Mouse (Mus musculus) right cerebral cortex, adult 2 months (tissue): ENCODE measurements around the gene Moxd1.
"Not testable (repeated sequence)": the region's sequence is repeated elsewhere in the genome, so short reads cannot be mapped to it uniquely, and the experiment has no call there.

Experiments used
- DNase-seq, 2 experiments: peaks; one replicate each; pipeline ENCODE4 v3.0.0; 2021 to 2022; ENCODE audit warnings: low spot score in 2 of 2

The Moxd1 gene

DNA sequence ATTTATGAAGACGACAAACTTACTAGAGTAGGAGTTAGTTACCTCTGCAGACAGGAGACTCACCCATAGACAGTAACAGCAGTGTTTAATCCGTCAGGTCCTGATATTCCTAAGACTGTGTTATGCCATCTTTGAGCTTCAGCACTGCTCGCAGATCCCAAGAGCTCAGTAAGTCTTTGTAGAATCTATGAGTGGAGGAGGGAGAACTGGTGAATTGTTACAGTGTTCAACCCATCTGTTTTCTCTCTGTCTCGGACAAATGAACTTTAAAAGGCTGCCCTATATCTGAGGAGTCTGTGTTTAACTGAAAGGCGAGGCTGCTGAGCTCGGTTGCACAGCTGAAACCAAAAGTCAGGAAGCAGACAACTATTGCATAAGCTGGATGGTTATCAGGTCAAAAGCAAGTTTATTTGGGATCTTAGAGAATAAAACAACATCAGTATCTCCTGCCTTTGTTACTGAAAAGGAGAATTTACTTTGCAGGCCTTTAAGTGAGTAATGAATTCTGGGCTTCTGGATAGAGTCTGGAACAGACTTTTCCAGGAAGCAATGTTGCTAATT is 47.8 kb downstream of the Moxd1 start:
- DNase-seq, result no peak

DNA sequence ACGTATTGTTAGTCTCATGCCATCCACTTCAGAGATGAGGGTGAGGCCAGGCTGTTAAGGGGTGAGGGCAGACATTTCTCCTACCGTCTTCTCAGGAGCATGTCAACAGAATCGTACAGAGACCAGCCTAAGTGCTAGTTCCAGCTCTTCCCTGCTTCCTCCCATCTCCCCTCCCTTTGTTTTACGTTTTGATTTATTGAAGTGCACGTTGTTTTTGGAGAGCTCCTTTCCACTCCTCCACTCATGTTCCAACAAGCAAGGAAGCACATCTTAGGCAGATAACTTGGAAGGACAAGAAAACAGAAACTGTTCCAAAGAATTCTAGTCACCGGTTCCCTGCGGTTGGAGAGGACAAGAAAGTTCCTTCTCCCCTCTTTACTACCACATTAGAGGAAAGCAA is 52.9 kb downstream of the Moxd1 start:
- no peak for DNase-seq

DNA sequence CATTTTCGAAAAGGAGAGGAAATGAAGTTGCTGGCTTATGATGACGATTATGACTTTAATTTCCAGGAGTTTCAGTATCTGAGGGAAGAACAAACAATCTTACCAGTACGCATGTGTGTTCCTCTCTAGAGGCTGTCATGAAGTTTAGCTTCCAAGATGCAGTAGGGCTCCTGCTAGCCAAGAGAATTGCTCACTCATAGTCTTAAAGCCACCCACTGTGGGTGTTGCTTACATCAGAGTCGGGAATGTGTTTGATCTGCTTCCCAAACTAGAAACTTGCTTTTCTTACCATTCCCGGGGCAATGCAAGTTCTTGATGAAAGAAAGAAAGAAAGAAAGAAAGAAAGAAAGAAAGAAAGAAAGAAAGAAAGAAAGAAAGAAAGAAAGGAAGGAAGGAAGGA is 59.3 kb downstream of the Moxd1 start:
- no peak for DNase-seq

DNA sequence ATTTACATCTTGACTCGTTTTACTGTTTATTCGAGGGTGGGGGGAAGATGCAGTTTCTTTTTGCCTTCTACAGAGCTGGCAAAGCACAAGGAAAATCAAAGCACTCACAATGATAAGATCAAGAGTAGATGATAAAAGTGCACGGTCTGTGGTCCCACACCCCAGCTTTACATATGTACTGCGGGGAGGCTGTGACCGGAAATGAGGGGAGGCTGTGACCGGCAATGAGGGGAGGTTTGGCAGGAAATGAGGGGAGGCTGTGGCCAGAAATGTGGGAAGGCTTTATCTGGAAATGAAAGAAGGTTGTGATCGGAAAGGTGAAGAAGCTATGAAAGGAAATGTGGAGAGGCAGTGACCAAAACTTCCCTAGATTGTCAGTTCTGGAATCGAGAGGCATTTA is 68.3 kb downstream of the Moxd1 start:
- no peak for DNase-seq

DNA sequence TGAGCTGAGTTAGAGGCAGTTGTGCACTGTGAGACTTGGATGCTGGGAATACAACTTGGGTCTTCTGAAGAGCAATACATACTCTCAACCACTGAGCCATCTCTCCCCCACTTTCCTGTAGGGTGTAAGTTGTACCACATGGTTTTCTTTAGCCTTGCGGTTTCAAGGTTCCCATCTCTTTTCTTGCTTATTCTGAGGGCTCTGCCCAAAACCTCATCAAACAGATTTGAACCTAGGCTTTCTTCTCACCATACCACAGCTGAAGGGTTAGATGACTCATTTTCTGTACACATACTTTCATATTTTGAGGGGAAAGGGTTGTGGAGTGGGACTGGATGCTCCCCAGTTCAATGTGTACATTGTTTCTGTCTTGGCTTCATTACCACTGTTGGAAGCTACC is 69.4 kb downstream of the Moxd1 start:
- no peak for DNase-seq

DNA sequence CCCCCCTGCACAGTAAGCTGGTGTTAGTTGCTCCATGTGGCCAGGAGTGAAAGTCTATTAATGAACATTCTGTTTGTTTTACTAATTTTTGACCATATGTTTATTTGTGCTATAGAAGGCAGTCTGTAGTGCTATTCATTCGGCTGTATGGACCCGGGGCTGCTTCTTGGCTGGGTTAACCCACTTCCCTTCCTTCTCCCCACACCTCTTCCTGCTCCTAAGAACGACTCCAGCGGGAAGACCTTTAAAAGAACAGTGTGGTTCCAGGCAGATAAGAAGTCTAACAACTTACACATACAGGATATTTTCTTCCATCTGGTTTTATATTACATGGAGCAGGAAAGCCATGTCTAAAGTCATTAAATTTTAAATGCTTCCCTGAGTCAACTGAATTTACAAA is 73.3 kb downstream of the Moxd1 start:
- no peak for DNase-seq

DNA sequence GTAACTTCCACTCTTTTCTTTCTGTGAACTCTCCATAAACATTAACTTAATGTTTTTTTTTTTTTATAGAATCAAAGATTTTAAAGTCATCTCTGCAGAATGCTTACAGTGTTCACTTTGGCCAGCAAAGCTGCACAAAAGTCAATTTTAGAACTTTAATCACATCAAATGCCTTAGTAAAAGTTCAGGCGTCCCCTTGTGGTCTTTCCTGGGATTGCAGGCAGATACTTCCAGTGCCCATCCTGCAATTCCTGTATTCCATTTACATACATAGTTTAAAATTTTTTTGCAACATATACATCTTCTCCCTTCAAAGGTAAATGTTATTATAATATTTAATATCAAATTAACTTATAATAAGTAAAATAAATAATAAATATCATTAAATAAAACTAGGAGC is 74.5 kb downstream of the Moxd1 start:
- peak; percentile 53 to 66 for DNase-seq

DNA sequence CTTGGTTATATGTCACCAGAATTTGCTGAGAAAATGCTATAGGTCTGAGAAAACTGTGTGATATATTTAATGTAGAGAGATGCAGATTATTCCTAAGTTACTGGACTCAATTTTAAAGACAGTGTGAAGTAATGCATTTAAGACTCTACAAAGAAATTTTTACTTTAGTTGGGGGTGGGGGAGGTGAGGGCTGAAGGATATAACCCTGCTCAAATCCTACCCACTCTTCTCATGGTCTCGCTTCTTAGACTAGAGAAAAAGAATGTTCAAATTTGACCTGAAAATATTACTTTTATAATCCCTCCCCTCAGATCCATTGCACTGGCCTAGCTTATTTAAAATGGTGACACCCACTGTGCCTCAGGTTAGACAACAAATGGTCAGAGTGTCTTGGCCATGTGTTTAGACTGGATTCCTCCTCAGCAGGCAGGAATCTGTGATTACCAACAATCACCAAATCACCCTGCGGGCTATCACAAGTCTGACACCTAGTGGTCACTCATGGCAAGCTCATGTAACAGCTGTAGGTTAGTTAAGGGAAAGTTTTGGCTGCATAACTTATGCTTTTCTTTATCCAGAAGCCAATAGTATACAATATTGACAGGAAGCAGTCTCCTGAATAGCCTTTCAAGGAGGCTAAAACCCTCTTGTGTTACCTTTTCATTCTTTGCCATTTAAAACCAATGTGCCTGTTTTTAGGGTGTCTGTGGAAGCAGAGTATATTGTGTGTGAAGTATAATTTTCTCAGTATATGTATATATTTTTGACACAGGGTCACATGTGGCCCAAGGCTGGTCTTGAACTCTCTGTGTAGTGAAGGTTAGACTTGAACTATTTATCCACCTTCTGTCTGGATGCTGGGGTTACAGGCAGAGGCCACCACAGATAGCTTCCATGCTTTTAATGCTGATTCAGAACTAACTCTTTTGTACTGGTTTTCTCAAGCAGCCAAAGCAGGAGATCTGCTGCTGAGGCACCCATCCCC is 75.2 kb downstream of the Moxd1 start:
- peak; percentile 75 to 78 for DNase-seq

DNA sequence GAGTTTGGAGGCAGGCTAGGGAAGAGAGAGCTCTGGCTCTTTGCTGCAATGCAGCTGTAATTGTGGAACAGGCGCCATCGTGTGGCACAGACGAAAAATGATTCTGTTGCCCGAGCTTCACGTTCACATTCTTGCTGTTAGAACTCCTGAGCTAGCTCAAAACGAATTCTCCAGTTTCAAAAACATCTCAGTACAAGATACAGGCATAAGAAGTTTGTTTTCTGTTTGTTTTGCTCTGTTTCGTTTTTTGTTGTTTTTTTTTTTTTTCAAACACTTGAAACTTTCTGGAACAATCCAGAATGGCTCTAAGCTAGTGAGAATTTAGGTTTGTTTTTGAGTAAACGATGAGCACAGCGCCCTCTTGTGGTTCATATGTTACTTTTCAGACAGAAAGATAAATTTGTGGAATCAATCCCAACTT is 88.9 kb downstream of the Moxd1 start:
- DNase-seq, result peak; percentile 78 to 83

DNA sequence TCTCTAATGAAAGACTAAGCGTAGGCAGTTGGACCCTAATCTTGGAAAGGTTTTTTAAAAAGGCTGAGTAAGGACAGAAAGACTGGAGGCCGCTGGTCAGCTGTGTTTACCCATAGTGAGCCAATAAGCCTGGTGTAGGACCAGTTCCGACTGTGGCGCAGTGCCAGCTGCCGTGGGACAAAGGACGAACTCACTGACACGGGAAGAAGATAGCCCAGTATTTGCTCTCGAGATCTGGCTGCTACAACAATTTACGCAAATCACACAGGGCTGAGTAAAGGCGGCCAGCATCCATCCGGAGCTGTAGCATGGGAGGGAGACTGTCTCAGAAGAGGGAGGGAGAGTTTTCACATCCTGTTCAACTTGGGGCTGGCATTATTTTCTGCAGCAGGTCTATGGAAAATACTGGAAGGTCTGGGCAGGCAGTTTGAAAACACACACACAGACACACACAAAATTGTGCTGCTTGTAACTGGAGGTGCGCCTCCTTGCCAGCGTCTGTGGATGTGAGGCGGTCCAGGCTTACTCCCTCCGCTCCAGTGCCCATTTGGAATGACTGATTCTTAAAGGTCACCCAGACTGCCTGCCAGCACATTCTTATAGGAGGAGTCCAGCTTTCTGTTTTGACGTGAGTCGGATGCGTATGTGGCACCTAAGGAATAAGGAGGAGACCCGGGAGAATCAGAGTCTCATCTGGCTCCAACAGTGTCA is 94.0 kb downstream of the Moxd1 start:
- peak; percentile 11 to 33 for DNase-seq

DNA sequence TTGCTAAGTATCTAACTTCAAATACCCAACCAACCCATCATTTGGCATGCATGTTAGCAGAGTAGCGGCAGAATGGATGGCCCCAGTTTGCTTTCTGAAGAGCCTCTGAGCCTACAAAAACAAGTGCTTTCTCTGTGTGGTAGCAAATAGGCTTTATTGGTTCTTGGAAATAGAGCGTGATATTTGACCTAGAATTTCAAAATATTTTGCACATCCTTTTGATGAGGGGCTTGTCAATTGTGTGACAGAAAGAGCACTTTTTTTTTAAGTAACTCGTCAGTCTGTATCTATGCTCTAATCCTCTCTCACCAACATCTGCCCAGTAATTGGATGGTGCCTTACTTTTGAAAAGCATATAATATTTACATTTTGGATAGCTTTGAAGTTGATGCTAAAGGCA is 97.0 kb downstream of the Moxd1 start:
- no peak for DNase-seq

DNA sequence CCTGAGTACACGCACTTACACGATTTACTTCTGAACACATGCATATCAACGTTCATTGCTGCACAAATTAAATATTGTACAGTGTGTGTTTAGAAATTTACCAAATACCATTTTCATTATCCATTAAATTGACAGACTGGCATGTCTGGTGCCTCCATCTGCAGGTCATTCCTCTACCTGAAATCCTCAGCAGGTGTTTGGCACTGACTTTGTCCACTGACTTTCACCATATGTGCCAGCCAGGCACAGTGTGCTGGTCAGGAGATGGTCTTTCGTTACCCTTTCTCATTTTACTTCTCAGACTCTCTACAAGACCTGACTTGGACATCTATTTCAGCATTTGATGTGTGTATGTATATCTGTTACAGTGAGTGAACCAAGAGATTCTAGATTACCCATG is 99.7 kb downstream of the Moxd1 start:
- no peak for DNase-seq

DNA sequence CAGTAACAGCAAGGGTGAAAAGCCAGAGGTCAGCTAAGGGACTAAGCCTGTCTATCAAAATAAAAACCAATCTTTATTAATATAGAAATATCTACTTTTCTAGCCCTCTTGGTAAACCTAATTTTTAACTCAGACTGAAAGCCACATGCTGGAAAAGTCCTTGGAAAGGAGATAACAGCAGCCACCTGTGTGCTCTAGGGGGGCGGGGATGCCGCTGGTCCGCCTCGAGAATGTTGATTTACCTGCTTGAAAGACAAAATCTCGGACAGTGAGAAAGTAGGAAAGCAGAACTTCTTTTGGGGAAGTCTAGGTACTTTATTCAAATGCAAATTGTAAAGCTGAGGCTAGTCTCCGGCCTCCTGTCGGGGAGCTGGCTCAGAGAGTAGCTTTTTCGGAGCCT is 103.9 kb downstream of the Moxd1 start:
- not testable (repeated sequence) for DNase-seq

DNA sequence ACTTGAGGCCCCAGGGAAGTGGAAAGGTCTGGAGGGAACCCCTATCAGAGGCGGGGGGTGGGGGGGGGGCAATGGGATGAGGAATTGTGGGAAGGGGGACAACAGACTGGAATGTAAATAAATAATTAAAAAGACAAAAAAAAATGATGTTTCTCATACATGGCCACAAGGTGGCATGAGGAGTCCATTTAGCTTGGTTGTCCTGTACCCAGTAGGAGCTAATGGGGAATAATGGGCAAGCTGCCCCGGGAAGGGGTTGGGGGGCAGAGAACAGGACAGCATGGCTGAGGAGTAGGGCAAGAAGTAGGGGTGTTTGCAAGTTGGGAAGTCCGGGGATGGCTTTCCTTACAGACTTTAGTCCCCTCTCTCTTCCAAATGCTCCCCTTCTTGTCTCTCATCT is 109.5 kb downstream of the Moxd1 start:
- DNase-seq, result no peak

DNA sequence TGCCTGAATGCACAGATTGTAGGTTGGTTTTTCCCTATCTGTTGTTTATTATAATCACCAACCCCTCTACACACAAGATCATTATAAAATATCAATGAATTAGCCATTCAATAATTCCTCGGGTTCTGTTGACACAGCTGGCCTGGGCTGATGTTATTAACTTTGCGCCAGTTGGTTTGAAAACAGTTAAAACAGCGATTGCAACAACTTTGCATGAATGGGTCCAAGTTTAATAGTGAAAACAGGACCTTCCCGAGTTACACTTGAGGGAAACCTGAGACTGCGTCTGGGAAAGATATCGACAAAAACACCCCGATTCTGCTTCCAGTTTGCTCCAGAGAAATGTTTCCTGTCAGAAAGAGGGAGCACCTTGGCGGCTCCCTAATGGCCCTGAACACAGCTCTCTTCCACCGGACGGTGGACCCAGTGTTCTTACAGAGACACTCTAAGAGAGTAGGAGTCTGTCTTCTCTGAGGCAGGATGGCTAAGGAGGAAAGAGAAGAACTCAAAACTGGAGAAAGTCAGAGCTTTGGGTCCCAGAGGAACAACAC is 116.4 kb downstream of the Moxd1 start:
- DNase-seq, result no peak

DNA sequence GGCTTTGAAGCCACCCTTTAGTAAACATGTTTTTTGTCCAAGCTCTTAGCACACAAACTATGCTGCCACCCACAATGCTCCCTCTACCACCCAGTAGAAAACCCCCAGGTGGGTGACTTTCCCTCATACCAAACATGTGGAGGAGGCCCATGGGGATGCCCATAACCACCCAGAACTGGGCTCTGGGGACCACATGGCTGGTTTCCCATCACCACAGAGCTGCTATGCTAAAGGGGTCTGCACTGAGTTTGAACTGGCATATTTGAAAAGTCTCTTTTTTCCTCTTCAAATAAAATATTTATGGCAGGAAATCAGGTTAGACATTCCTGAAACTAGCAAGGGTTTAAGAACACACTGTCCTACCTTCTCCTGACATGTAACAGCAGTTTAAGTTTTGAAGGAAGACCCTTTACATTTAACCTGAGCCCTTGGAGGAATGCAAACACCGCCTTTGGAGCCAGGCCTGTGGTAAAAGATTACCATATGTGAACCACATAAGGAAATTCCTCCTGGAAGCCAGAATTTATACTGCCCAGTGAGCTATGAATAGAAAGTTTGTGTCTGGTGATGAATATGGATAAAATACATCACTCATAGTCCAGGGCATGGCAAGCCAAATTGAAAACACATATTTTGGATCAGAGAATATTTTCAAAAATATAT is 117.4 kb downstream of the Moxd1 start:
- no peak for DNase-seq

DNA sequence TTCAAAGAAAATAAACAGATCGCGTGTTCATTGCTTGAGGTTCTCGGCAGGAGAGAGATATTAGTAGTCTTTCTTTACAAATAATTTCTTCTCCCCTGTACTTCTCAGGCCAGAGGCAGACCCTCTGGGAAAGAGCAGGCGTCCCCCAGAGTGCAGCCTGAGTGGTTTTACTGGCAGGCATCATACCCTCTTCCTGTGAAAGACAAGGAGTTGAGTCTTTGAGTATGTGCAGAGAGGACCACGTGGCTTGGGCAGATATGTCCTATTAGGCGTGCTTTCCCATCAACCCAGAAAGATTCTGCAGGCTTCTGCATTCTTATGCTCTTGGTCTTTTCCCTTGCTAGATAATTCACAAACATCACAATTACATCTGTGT is 117.9 kb downstream of the Moxd1 start:
- DNase-seq, result no peak

DNA sequence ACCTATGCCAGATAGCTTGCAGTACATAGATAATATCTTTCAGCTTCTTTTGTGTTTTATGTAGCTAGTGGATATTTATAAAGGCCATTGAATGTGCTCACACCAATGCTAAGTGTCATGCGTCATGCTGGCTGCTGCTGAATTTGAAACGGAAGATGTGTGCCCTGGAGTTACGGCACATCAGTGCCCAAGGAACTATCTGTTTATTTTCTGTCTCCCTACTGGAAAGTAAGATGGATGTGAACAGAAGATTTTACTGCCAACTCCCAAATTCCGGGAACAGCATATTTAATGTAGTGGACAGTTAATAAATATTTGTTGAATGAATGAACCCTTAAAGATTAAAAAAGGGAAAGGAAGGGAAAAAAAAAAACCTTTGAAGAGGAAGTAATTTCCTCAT is 119.8 kb downstream of the Moxd1 start:
- no peak for DNase-seq
